Mouse (Mus musculus) hindbrain, embryonic 13.5 days (tissue): ENCODE measurements at regions not wholly inside any gene's neighbourhood (a gene's known extent, or its start where the extent isn't known, plus 50 kb on each side); places are given as distances from the start of the nearest gene placed in this dataset.

ENCODE experiments used
- ATAC-seq: fragments of 200-750 bp; cut with Nextera tagmentation; 2 replicates; pipeline ENCODE4 v1.8.0; 2017; ENCODE audit warnings: moderate TSS enrichment; ENCODE audit not compliant: low FRiP score
- H3K27ac ChIP-seq: fragments of 300-500 bp; sonication (generic); 2 replicates; pipeline ENCODE4 v1.5.1; 2015; ENCODE audit warnings: inconsistent platforms, mild to moderate bottlenecking, moderate library complexity
- H3K27me3 ChIP-seq: fragments of 300-500 bp; sonication (generic); 2 replicates; pipeline ENCODE4 v1.6.1; 2015; ENCODE audit warnings: mild to moderate bottlenecking, inconsistent platforms
- H3K36me3 ChIP-seq: fragments of 300-500 bp; sonication (generic); 2 replicates; pipeline ENCODE4 v1.6.1; 2015; ENCODE audit warnings: mild to moderate bottlenecking, inconsistent platforms
- H3K4me1 ChIP-seq: fragments of 300-500 bp; sonication (generic); replicated peaks from 2 replicates; pipeline ENCODE4 v1.6.1; 2015; ENCODE audit warnings: inconsistent platforms
- H3K4me2 ChIP-seq: fragments of 300-500 bp; sonication (generic); 2 replicates; pipeline ENCODE4 v1.6.1; 2015; ENCODE audit warnings: inconsistent platforms, mild to moderate bottlenecking, moderate library complexity
- H3K4me3 ChIP-seq: fragments of 300-500 bp; sonication (generic); 2 replicates; pipeline ENCODE4 v1.5.1; 2015; ENCODE audit warnings: mild to moderate bottlenecking, inconsistent platforms
- H3K9ac ChIP-seq: fragments of 300-500 bp; sonication (generic); 2 replicates; pipeline ENCODE4 v1.6.1; 2015; ENCODE audit warnings: mild to moderate bottlenecking, inconsistent platforms
- H3K9me3 ChIP-seq: fragments of 300-500 bp; sonication (generic); 2 replicates; pipeline ENCODE4 v1.6.1; 2016; ENCODE audit warnings: inconsistent platforms
- WGBS: fragments of 180-500 bp; shearing (Covaris S2); methylation state at CpG from one replicate; pipeline ENCODE4 v1.1.7; 2015; 5-methylcytosine and 5-hydroxymethylcytosine counted together

- H3K36me3 ChIP-seq, result no peaks in the 10 kb centered on the region
- H3K9ac ChIP-seq, result peak overlapping the region; percentile 35; the same call in 1 of the 2 replicates
- H3K9me3 ChIP-seq, result no peaks in the 10 kb centered on the region
- ATAC-seq, result peak; percentile 85
- peak overlapping the region; percentile 89 for H3K27ac ChIP-seq
- H3K27me3 ChIP-seq, result peaks cover 10% of the 10 kb centered on the region
- peaks cover 38% of the 10 kb centered on the region for H3K4me1 ChIP-seq
- WGBS, result 39% methylated on average over 21 of the region's 21 CpGs
- H3K4me2 ChIP-seq, result no peak overlapping the region
- no peak overlapping the region for H3K4me3 ChIP-seq
Observed at GRCm38 (mm10) chr5:112133688-112134573, 118.4 kb downstream of the Cryba4 start.

- no peak overlapping the region for H3K9ac ChIP-seq
- no peaks in the 10 kb centered on the region for H3K9me3 ChIP-seq
- no peaks in the 10 kb centered on the region for H3K36me3 ChIP-seq
- H3K27me3 ChIP-seq, result peaks cover 9% of the 10 kb centered on the region
- H3K4me1 ChIP-seq, result peaks cover 47% of the 10 kb centered on the region
- no peak overlapping the region for H3K27ac ChIP-seq
- no peak overlapping the region for H3K4me3 ChIP-seq
- H3K4me2 ChIP-seq, result no peak overlapping the region
- no peak for ATAC-seq
- WGBS, result 38% methylated on average over 11 of the region's 14 CpGs
Observed at GRCm38 (mm10) chr5:112136646-112137045, 115.7 kb downstream of the Cryba4 start.

GRCm38 (mm10) chr5:112138246-112138645 is 114.1 kb downstream of the Cryba4 start:
- Histone ChIP-seq H3K36me3 (no peaks in the 10 kb centered on the region), H3K4me1 (peaks cover 39% of the 10 kb centered on the region), H3K9ac (no peak overlapping the region), H3K27ac (no peak overlapping the region), H3K27me3 (peaks cover 23% of the 10 kb centered on the region), H3K9me3 (no peaks in the 10 kb centered on the region), H3K4me3 (no peak overlapping the region), H3K4me2 (no peak overlapping the region)
- 89% methylated on average over 3 of the region's 3 CpGs for WGBS
- ATAC-seq, result no peak

- Histone ChIP-seq H3K9me3 (no peaks in the 10 kb centered on the region), H3K36me3 (no peaks in the 10 kb centered on the region), H3K4me1 (peaks cover 9% of the 10 kb centered on the region), H3K27me3 (peaks cover 30% of the 10 kb centered on the region), H3K27ac (no peak overlapping the region), H3K4me2 (no peak overlapping the region), H3K9ac (no peak overlapping the region), H3K4me3 (no peak overlapping the region)
- no peak for ATAC-seq
- 85% methylated on average over 3 of the region's 3 CpGs for WGBS
Observed at GRCm38 (mm10) chr5:112142731-112143130, 109.6 kb downstream of the Cryba4 start.

- Histone ChIP-seq H3K27me3 (peaks cover 41% of the 10 kb centered on the region), H3K9ac (no peak overlapping the region), H3K27ac (no peak overlapping the region), H3K9me3 (no peaks in the 10 kb centered on the region), H3K36me3 (no peaks in the 10 kb centered on the region), H3K4me1 (peaks cover 9% of the 10 kb centered on the region), H3K4me3 (no peak overlapping the region), H3K4me2 (no peak overlapping the region)
- 74% methylated on average over 16 of the region's 16 CpGs for WGBS
- no peak for ATAC-seq
Observed at GRCm38 (mm10) chr5:112143993-112144621, 108.2 kb downstream of the Cryba4 start.

- Histone ChIP-seq H3K4me1 (peaks cover 5% of the 10 kb centered on the region; the same call in 1 of the 2 replicates), H3K4me2 (peak overlapping the region; percentile 55), H3K27ac (peak overlapping the region; percentile 62), H3K9ac (peak overlapping the region; percentile 55), H3K4me3 (peak overlapping the region; percentile 33), H3K9me3 (no peaks in the 10 kb centered on the region), H3K36me3 (no peaks in the 10 kb centered on the region), H3K27me3 (peaks cover 53% of the 10 kb centered on the region)
- ATAC-seq, result peak; percentile 93
- under 1% methylated on average over 39 of the region's 39 CpGs for WGBS
Observed at GRCm38 (mm10) chr5:112153675-112154085, 98.6 kb downstream of the Cryba4 start.

GRCm38 (mm10) chr5:112154650-112155049 is 97.7 kb downstream of the Cryba4 start:
- H3K9ac ChIP-seq, result no peak overlapping the region
- WGBS, result 69% methylated on average over 4 of the region's 4 CpGs

GRCm38 (mm10) chr5:112155051-112155450 is 97.3 kb downstream of the Cryba4 start:
- Histone ChIP-seq H3K9ac (no peak overlapping the region), H3K4me2 (no peak overlapping the region), H3K9me3 (no peaks in the 10 kb centered on the region), H3K27me3 (peaks cover 54% of the 10 kb centered on the region), H3K27ac (no peak overlapping the region), H3K36me3 (no peaks in the 10 kb centered on the region), H3K4me3 (no peak overlapping the region), H3K4me1 (peaks cover 7% of the 10 kb centered on the region)
- ATAC-seq, result no peak
- 78% methylated on average over 6 of the region's 6 CpGs for WGBS

More at GRCm38 (mm10) chr5:112154650-112155049, 97.7 kb downstream of the Cryba4 start:
- Histone ChIP-seq H3K4me3 (no peak overlapping the region), H3K27ac (no peak overlapping the region), H3K9me3 (no peaks in the 10 kb centered on the region), H3K36me3 (no peaks in the 10 kb centered on the region), H3K27me3 (peaks cover 50% of the 10 kb centered on the region), H3K4me1 (peaks cover 5% of the 10 kb centered on the region; the same call in 1 of the 2 replicates), H3K4me2 (no peak overlapping the region)
- ATAC-seq, result no peak

- H3K9me3 ChIP-seq, result no peaks in the 10 kb centered on the region
- H3K4me1 ChIP-seq, result peaks cover 9% of the 10 kb centered on the region
- no peak for ATAC-seq
- 0% methylated on average over 1 of the region's 1 CpGs for WGBS
- no peak overlapping the region for H3K9ac ChIP-seq
- no peak overlapping the region for H3K4me2 ChIP-seq
- no peak overlapping the region for H3K27ac ChIP-seq
- peaks cover 56% of the 10 kb centered on the region for H3K27me3 ChIP-seq
- no peaks in the 10 kb centered on the region for H3K36me3 ChIP-seq
- no peak overlapping the region for H3K4me3 ChIP-seq
Observed at GRCm38 (mm10) chr5:112156005-112156404, 96.3 kb downstream of the Cryba4 start.

- H3K9me3 ChIP-seq, result no peaks in the 10 kb centered on the region
- no peak overlapping the region for H3K9ac ChIP-seq
- H3K4me2 ChIP-seq, result no peak overlapping the region
- 43% methylated on average over 11 of the region's 11 CpGs for WGBS
- H3K4me3 ChIP-seq, result no peak overlapping the region
- H3K4me1 ChIP-seq, result peaks cover 41% of the 10 kb centered on the region
- peaks cover 15% of the 10 kb centered on the region for H3K27me3 ChIP-seq
- ATAC-seq, result no peak
- H3K36me3 ChIP-seq, result no peaks in the 10 kb centered on the region
- H3K27ac ChIP-seq, result peak overlapping the region; percentile 67
Observed at GRCm38 (mm10) chr5:112166410-112167175, 85.7 kb downstream of the Cryba4 start.

- H3K4me1 ChIP-seq, result peaks cover 38% of the 10 kb centered on the region
- H3K27me3 ChIP-seq, result peaks cover 5% of the 10 kb centered on the region; the same call in 1 of the 2 replicates
- ATAC-seq, result no peak
- no peak overlapping the region for H3K4me2 ChIP-seq
- H3K4me3 ChIP-seq, result no peak overlapping the region
- WGBS, result 46% methylated on average over 10 of the region's 10 CpGs
- no peak overlapping the region for H3K27ac ChIP-seq
- H3K36me3 ChIP-seq, result no peaks in the 10 kb centered on the region
- H3K9me3 ChIP-seq, result no peaks in the 10 kb centered on the region
- H3K9ac ChIP-seq, result no peak overlapping the region
Observed at GRCm38 (mm10) chr5:112167790-112168189, 84.5 kb downstream of the Cryba4 start.

GRCm38 (mm10) chr5:112171325-112171724 is 81.0 kb downstream of the Cryba4 start:
- Histone ChIP-seq H3K4me2 (no peak overlapping the region), H3K4me3 (no peak overlapping the region), H3K4me1 (peaks cover 41% of the 10 kb centered on the region), H3K27ac (no peak overlapping the region), H3K9ac (no peak overlapping the region), H3K36me3 (no peaks in the 10 kb centered on the region), H3K27me3 (0 out of 2 replicates have a peak, but pooled peaks cover 3% of the 10 kb centered on the region), H3K9me3 (no peaks in the 10 kb centered on the region)
- no peak for ATAC-seq
- WGBS, result 80% methylated on average over 2 of the region's 2 CpGs
